Mouse (Mus musculus) left cerebral cortex, adult 8-10 months (tissue): ENCODE measurements around the gene Ank3. TPM values are rescaled to one million over a fixed set of nuclear protein-coding genes. Genes with fewer than 3 reads are reported as not detected.
A peak's percentile ranks its signal among the peaks of the same experiment; 100 is the strongest.

Source experiments
- DNase-seq, 2 experiments: peaks; one replicate each; pipeline ENCODE4 v3.0.0; 2022; ENCODE audit warnings: low spot score in 2 of 2
- total RNA-seq, 4 experiments: library from RNA; stranded (reverse); gene quantifications; 2 replicates each; pipeline ENCODE4 v1.2.4; 2022

Ank3 gene
- total RNA-seq, 4 experiments from 2014 or later, result 419 to 552 (median 475) TPM

GRCm38 (mm10) chr10:69821245-69821644, 422.7 kb downstream of the Ank3 start:
- no peak for DNase-seq

GRCm38 (mm10) chr10:69828770-69829169, 430.2 kb downstream of the Ank3 start:
- no peak for DNase-seq

- DNase-seq, result no peak
Observed at GRCm38 (mm10) chr10:69829236-69829635, 430.7 kb downstream of the Ank3 start.

GRCm38 (mm10) chr10:69831568-69831967, 433.0 kb downstream of the Ank3 start:
- DNase-seq, result no peak

GRCm38 (mm10) chr10:69832241-69832640, 433.7 kb downstream of the Ank3 start:
- DNase-seq, result no peak

- no peak for DNase-seq
Observed at GRCm38 (mm10) chr10:69832822-69833221, 434.2 kb downstream of the Ank3 start.

GRCm38 (mm10) chr10:69834700-69835099, 436.1 kb downstream of the Ank3 start:
- no peak for DNase-seq

GRCm38 (mm10) chr10:69845749-69846148, 447.2 kb downstream of the Ank3 start:
- DNase-seq, result no peak

- no peak for DNase-seq
Observed at GRCm38 (mm10) chr10:69852366-69853091, 454.0 kb downstream of the Ank3 start.

GRCm38 (mm10) chr10:69854587-69855185, 456.1 kb downstream of the Ank3 start:
- peak in 1 of 2 experiments; percentile 50 for DNase-seq

- DNase-seq, result no peak
Observed at GRCm38 (mm10) chr10:69858011-69858410, 459.4 kb downstream of the Ank3 start.

- peak in 1 of 2 experiments; percentile 70 for DNase-seq
Observed at GRCm38 (mm10) chr10:69858897-69859605, 460.5 kb downstream of the Ank3 start.

GRCm38 (mm10) chr10:69859848-69860479, 461.4 kb downstream of the Ank3 start:
- DNase-seq, result no peak

- no peak for DNase-seq
Observed at GRCm38 (mm10) chr10:69862829-69863228, 464.3 kb downstream of the Ank3 start.

- DNase-seq, result no peak
Observed at GRCm38 (mm10) chr10:69870348-69870747, 471.8 kb downstream of the Ank3 start.

- no peak for DNase-seq
Observed at GRCm38 (mm10) chr10:69870947-69871346, 472.4 kb downstream of the Ank3 start.

- no peak for DNase-seq
Observed at GRCm38 (mm10) chr10:69872182-69872741, 473.7 kb downstream of the Ank3 start.

- DNase-seq, result no peak
Observed at GRCm38 (mm10) chr10:69872892-69873291, 474.3 kb downstream of the Ank3 start.

GRCm38 (mm10) chr10:69874806-69875205, 476.2 kb downstream of the Ank3 start:
- no peak for DNase-seq

GRCm38 (mm10) chr10:69883935-69884680, 485.5 kb downstream of the Ank3 start:
- no peak for DNase-seq

GRCm38 (mm10) chr10:69888399-69888798, 489.8 kb downstream of the Ank3 start:
- peak in 1 of 2 experiments; percentile 41 for DNase-seq
